Mouse (Mus musculus) kidney, postnatal 25 days (tissue): ENCODE data around the gene Cenpp.
A peak's percentile ranks its signal among the peaks of the same experiment; 100 is the strongest.
"Not testable (repeated sequence)": the region's sequence is repeated elsewhere in the genome, so short reads cannot be mapped to it uniquely, and the experiment has no call there.

Source experiments
- DNase-seq, 2 experiments: peaks; one replicate each; pipeline ENCODE4 v3.0.0; 2021; ENCODE audit warnings: mixed read lengths in 2 of 2

Cenpp gene

GRCm38 (mm10) chr13:49603603-49604002 lies 49.0 kb downstream of the Cenpp start:
- DNase-seq = no peak

- not testable (repeated sequence) for DNase-seq
Observed at GRCm38 (mm10) chr13:49602541-49602940, 50.0 kb downstream of the Cenpp start.

DNA sequence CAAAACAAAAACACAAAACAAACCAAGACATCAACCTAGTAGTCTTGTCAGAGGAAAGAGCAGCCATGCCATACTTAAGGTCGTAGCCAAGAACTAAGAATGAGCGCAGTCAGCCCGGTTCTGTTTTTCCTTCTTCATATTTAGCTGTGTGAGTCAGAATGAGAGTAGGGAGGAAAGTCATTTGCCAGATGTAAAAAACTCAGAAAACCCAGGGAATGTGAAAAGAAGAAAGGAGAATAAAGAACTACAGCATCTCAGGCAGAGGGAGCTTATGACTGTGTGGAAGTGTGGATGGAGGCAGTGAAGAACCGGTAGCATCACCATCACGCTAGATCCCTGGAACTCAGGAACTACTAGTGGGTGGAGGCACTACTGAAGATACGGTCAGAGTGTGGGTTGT lies 66.5 kb downstream of the Cenpp start:
- no peak for DNase-seq

DNA sequence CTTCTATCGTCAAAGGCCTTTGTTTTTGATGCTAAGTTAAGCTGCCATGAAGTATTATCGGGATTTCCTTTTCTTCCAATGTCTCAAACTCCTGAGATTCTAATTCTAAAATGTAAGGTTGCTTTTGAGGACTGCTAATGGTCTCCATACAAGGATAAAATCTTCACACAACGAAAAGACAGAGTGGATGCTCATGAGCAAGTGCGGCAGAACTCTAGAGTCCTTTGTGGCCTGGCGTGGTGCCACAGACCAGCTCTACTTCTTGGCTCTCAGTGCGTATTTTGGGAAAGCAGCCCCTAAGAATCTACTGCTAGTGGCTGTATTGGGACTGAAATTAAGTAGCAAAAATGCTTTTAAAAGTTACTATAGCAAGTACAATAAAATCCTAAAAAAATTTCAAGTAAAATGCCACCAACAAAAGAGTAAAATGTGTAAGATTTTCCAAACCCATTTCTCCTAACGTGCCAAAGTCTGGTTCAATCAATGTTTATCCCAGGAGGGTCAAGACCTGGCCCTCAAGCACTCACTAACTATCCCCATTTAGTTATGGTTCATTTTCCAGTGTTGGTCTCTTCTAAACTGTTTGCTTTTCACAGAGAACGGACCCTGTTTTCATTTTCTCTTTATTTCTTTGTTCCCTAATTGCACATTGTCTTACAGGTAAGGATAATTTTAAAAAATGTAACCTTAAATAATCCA lies 68.1 kb downstream of the Cenpp start:
- peak; percentile 49 to 63 for DNase-seq

- no peak for DNase-seq
Observed at GRCm38 (mm10) chr13:49583859-49584258, 68.7 kb downstream of the Cenpp start.

- DNase-seq = no peak
Observed at GRCm38 (mm10) chr13:49581541-49582530, 70.7 kb downstream of the Cenpp start, which contains the start of gene Omd. Omd (plus strand) TSS chr13:49582462.

DNA sequence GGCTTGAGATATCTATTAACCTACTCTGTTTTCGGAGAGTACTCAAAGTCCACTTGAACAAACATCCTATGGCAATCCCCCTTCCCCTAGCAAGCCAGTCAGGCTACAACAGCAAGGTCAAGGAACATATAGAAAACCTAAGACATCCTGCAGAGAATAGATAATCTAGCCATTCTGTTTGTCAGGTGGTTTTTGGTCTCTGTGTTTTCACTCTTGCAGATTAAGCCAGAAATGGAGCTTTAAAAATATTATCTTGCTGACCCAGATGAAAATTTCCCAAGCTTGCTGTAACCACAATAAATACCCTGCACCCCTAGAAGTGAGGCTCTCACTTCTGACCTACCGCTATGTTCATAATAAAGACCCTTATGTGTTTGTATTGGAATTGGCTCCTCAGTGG lies 81.2 kb downstream of the Cenpp start:
- no peak for DNase-seq

GRCm38 (mm10) chr13:49570371-49570770 lies 82.2 kb downstream of the Cenpp start:
- peak; percentile 9 to 41 for DNase-seq

- DNase-seq = no peak
Observed at GRCm38 (mm10) chr13:49564347-49564746, 88.2 kb downstream of the Cenpp start.

DNA sequence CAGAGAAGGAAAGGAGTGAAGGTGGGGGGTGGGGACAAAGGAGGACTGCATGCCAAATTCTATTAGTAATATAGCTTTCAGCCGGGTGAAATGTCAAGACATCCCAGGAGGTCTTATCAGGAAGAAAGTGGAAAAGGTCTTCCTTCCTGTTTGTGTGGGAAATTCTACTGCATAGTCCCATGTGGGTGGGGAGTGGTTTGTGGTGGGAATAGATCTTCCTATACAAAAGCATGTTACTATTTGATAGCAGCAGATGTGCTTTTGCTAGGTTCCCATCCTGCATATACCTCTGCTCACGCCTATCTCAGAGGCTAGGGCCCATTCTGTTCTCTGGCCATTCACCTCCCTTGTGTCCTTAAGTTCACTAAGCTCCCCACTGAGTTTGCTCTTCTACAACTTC lies 91.7 kb downstream of the Cenpp start:
- no peak for DNase-seq

DNA sequence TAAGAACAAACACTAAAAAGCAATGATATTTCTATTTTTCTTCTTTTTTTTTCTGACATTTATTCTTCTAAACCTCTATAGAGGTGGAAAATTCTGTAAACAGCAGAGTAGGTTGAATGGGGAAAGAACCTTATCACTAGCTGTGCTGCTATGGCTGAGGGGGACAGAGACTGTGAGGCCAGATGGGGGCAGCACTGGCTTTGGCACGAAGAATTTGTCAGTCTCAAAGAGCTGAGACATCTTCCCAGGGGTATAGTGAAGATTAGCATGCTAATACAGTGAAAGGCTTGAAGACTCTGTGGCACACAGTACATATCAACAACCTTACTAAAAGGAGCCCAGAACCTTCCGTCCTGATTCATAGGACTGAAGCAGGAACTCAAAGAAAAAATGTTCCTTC lies 93.4 kb downstream of the Cenpp start:
- DNase-seq = peak; percentile 61 to 73

DNA sequence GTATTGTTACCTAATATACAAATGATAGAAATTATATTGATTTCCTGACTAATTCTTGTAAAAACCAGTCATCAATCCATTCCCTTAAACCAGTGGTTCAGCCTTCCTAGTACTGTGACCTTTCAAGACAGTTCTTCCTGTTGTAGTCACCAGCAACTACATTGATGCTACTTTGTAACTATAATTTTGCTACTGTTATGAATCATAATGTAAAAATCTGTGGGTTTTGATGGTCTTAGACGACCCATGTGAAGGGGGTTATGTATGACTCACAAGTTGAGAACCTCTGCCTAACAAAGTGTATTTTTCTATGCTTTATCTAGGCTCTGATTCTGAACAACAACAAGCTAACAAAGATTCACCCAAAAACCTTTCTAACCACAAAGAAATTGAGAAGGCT lies 95.7 kb downstream of the Cenpp start:
- DNase-seq = no peak

GRCm38 (mm10) chr13:49556203-49556602 lies 96.4 kb downstream of the Cenpp start:
- no peak for DNase-seq

DNA sequence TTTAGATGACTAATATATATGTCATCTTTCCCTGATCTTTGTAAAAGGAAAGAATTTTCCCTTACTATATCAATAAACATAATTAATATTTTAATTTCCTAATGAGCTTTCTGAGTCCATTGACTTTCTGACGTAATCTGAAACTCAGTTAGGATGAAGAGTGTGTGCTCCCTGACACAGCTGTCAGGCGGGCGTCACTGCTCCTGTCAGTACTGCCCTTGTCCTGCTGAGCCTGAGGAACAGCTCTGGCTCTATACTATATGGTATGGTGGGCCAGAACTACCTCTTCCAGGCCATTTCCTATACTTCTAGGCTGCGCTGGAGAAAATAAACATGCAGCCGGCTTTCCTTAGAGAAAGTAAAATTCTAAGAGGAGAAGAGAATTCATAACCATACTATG lies 98.1 kb downstream of the Cenpp start:
- DNase-seq = no peak

DNA sequence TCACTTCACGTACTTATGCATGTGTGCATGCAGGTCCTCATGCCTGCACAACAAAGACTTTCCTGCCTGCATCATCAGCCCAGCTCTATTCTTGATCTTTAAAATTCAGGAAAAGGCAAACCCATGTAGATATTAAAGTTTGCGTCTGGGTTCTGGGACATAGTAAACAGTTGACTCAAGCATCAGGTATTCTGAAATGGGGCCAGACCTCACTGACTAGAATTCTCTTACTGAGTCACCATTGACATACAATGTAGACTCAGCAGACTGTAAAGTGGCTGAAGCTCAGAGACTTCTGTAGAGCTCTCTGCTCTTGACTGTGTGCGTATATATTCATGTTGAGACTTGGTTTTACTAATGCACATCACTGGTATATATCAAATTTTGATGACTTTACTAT lies 103.0 kb downstream of the Cenpp start:
- DNase-seq = no peak

DNA sequence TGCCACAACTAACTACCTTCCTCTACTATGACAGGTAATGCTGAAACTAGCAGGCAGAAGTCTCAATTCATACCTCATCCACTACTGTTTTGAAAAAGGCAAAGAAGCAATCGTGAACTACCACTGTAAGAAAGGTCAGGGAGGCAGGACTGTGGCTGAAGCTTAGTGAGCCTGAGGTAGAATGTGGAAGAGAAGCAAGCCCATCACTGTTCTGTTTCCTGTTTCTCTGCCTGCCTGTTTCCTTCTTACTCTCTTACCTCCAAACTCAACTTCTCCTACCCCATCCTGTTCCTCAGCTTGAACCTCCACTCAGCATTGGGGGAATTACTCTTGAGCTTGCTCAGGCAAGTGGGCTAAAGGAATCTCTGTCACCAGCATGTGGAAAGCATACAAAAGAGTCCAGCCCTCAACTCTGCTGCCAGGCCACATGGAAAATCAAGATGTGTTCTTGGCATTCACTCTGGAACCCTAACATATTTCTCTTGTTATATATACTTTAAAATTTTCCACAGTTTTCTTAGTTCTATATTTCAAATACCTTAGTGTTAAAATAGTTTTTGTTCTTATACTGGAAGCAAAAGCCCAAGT lies 104.9 kb downstream of the Cenpp start:
- no peak for DNase-seq

DNA sequence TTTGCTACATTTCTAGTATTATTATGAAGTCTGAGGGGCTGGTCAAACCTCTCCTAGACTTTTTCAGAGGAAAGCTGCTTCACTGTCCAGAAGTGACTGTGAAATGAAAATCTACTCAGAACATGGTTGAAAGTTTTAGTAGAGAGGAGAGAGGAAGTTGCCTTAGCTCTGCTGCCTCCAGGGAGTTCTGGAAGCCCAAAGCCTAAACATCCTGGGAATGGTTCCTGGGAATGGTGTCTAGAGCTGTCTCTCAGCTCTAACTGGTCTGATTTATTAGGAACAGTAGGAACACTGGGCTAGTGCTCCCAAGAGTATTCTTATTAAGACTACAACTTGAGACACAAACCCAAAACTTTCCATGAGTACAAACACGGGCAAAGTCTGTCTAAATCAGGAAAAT lies 106.1 kb downstream of the Cenpp start:
- peak in 1 of 2 experiments; percentile 7 for DNase-seq

DNA sequence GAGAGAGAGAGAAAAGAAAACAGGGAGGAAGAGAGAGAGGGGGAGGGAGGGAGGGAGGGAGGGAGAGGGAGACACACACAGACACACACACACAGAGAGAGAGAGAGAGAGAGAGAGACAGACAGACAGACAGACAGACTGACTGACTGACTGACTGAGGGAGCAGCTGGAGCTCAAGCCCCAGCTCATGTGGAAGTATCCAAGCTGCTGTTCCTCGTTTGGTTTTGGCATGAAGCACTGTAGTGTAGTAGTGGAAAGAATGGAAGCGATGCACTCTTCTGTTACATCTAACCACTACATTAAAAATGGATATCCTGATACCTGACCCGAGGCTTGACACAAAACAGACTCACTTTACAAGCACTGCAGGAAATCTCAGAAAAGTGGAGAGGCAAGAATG lies 106.9 kb downstream of the Cenpp start:
- no peak for DNase-seq

GRCm38 (mm10) chr13:49544279-49544678 lies 108.3 kb downstream of the Cenpp start, which contains the start of gene Aspn:
Aspn (plus strand) TSS chr13:49544443.
- DNase-seq = no peak

GRCm38 (mm10) chr13:49538693-49539092 lies 113.9 kb downstream of the Cenpp start:
- no peak for DNase-seq

GRCm38 (mm10) chr13:49536946-49537345 lies 115.6 kb downstream of the Cenpp start:
- no peak for DNase-seq

GRCm38 (mm10) chr13:49530636-49531035 lies 121.9 kb downstream of the Cenpp start:
- no peak for DNase-seq

GRCm38 (mm10) chr13:49526235-49526634 lies 126.3 kb downstream of the Cenpp start:
- DNase-seq = no peak
